Mouse (Mus musculus) splenic B cell, adult 2 months (primary cell): ENCODE data around the gene Mgam.
A peak's percentile ranks its signal among the peaks of the same experiment; 100 is the strongest.
"Not testable (repeated sequence)": the region's sequence is repeated elsewhere in the genome, so short reads cannot be mapped to it uniquely, and the experiment has no call there.

ENCODE experiments used
- DNase-seq: peaks from one replicate; pipeline ENCODE4 v3.0.0-alpha.2; 2011; ENCODE audit warnings: low read depth, low spot score
- H3K27me3 ChIP-seq: 2 replicates; pipeline ENCODE4 v1.6.1; 2012; ENCODE audit warnings: mild to moderate bottlenecking, low read length, moderate library complexity, mixed read lengths; ENCODE audit not compliant: control insufficient read depth, poor library complexity, insufficient read depth, severe bottlenecking
- H3K36me3 ChIP-seq: 2 replicates; pipeline ENCODE4 v1.6.1; 2012; ENCODE audit warnings: mild to moderate bottlenecking, low read length, moderate library complexity, mixed read lengths; ENCODE audit not compliant: control insufficient read depth, poor library complexity, insufficient read depth, severe bottlenecking

Mgam gene

DNA sequence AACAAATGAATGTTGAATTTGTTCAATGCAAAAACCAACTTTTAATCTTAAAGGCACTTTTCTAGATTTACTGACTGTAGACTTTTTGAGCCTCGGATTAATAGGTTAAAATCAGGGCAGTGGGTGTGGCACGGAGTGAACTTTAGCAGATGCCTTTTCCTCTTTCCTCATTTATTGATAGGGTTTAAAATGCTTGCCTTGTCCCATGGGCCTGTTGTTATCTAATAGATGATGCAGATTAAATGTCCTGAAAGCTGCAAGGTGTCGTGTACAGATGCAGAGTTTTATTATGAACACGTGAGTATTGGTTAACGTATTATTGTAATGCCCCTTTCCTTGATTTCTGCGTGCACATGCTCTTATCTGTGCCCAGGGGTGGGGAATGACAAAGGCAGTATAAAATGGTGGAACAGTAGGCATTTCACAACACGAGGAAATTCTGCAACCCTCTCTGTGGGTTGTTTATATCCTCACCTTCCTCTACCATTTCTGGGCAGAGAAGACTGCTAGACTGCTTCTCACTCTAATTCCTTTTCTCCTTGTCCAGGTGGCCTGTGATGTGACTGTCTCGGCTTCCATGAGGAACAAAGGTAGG lies at the start of gene Mgam:
TSS of gene Mgam (plus strand) at position 426 of the 595 bp plus-strand sequence.
- DNase-seq = no peak
- H3K36me3 ChIP-seq = no peaks in the 10 kb centered on the region
- no peaks in the 10 kb centered on the region for H3K27me3 ChIP-seq

DNA sequence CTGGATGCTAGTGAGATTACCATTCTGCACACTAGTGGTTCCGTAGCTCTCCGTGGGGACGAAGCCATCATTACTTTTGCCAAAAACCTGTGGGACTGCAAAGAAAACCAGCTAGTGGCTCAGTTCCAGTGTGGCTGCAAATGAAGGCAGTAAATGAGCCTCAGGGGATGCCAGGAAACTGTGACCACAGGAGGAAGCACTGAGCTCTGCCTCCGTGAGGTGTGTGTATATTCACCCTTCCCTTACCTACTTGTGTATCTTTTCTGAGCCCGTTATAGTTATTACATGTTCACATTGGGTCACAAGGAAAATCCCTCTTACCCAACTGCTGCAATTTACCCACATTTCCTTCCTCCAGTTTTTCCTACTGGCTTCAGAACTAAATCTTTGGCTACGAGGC lies 44.3 kb upstream of the Mgam start:
- H3K36me3 ChIP-seq = no peaks in the 10 kb centered on the region
- no peak for DNase-seq
- no peaks in the 10 kb centered on the region; the same call in 1 of the 2 replicates for H3K27me3 ChIP-seq

DNA sequence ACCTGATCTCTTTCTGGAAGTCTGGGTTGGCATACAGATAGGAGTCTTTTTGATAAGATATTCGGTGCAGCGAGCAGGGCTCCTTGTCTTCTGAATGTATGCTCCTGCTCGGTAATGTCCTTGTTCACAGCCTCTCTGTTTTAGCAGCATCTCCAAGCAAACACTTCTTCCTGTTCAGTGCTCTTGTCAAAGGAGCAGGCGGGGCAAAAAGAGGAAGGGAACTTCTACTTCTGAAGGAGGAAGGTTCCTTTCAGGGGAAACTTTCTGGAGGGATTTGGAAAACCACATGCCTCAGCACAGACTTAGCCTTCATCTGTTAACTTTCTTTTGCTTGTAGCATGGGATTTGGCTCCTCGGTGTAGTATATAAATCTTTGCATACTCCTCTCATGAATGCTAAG lies 43.0 kb upstream of the Mgam start, which contains the start of gene Clec5a:
TSS of gene Clec5a (minus strand) at position 177 of the 400 bp plus-strand sequence.
- DNase-seq = no peak
- Histone ChIP-seq H3K36me3 (no peaks in the 10 kb centered on the region), H3K27me3 (no peaks in the 10 kb centered on the region; the same call in 1 of the 2 replicates)

DNA sequence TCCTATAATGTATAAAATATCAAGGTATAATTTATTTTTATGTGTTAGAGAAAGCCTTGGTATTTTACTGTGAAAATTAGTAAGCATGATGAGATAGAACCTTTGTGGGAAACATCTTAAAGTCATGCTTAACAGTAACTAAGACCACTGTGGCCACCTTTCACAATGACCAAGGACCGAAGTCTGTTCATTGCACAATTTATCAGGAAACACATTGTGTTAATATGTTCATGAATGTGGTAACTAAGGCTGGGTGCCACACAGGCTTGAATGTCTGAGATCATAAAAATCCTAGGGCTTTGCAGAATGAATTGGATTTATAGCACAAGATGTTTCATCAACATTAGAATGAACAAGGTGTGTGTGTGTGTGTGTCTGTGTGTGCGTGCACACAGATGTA lies 40.3 kb upstream of the Mgam start:
- DNase-seq = no peak
- no peaks in the 10 kb centered on the region for H3K36me3 ChIP-seq
- H3K27me3 ChIP-seq = no peaks in the 10 kb centered on the region; the same call in 1 of the 2 replicates

DNA sequence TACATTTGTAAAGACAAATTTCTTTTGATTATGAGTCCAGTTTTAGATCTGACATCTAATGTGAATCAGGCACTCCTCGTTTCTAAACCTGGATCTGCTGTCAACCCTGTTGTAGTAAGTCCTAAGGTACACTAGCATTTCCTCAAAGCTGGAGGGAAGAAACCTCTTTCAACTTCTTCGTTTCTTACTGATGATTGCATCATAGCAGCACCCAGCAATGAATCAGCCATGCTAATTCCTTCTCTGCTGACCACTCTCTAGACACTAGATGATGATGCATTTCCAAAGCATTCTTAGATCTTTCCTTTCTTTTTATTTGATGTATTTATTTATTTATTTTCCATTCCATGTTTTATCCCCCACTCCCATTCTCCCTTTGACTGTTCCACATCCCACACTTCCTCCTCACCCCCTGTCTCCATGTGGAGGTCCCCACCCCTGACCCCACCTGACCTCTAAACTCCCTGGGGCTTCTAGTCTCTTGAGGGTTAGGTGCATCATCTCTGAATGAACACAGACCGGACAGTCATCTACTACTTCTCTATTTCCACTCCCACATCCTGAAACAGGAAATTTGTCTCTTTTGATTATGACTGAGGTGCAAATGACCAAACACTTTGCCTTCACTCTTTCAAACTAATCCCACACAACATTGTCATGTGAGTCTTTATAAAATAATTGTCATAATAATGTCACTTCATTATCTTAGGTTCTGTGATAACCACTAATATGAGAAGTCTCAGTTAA lies 33.7 kb upstream of the Mgam start:
- DNase-seq = no peak
- no peaks in the 10 kb centered on the region for H3K27me3 ChIP-seq
- no peaks in the 10 kb centered on the region for H3K36me3 ChIP-seq

DNA sequence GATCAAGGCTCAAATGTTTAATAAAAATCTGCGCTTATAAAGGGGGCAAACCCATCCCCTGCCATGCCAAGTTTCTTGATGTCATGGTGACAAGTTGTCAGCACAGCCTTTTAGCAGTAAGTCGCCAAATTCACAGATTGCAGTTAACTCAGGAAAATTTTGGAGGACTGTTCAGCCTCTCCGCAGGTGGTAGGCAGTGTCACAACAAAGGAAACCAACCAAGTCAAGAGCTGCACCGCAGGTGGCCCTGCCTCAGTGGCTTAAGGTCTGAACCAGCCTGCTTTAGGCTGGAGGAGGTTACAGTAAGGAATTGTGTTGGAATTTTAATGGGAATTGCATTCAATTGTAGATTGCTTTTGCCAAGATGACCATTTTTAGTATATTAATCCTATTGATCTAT lies 30.1 kb upstream of the Mgam start:
- not testable (repeated sequence) for H3K36me3 ChIP-seq, DNase-seq

GRCm38 (mm10) chr6:40607431-40607830 lies 21.2 kb upstream of the Mgam start:
- DNase-seq = no peak
- H3K27me3 ChIP-seq = no peaks in the 10 kb centered on the region
- no peaks in the 10 kb centered on the region for H3K36me3 ChIP-seq

More for the DNA sequence above, 30.1 kb upstream of the Mgam start:
- not testable (repeated sequence) for H3K27me3 ChIP-seq

- no peak for DNase-seq
- no peaks in the 10 kb centered on the region for H3K36me3 ChIP-seq
These were observed 18.4 kb upstream of the Mgam start for GRCm38 (mm10) chr6:40610244-40610643.

DNA sequence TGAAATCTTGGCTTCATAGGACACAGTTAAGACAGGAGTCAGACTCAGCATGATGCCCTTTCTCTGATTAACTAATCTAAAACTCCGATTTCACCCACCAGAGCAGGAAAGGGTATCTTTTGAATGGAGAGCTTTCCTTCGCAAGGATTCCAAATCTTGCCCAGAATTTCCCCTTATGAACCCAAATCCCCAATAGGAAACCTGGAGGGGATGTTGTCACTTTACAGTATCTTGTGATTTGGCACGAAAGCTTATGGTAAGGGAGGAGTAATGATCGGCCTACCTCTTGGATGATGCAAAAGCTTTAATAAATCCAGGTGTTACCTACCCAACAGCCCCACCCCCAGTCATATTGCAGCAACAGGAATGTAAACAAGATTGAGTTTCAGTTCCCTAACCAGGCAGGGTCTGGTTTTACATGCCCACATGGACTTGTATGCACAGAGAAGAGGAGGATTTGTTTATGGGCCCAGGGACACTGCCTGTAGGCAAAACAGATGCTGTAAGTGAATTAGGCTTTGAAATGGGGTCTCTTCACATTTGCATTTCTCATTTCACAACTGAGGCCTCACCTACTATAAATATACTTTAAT lies 15.3 kb upstream of the Mgam start, which contains the start of gene Tas2r138:
TSS of gene Tas2r138 (minus strand) at position 51 of the 593 bp plus-strand sequence.
- Histone ChIP-seq H3K27me3 (no peaks in the 10 kb centered on the region), H3K36me3 (no peaks in the 10 kb centered on the region)
- DNase-seq = no peak

More at GRCm38 (mm10) chr6:40610244-40610643, 18.4 kb upstream of the Mgam start:
- H3K27me3 ChIP-seq = no peaks in the 10 kb centered on the region

- peak; percentile 18 for DNase-seq
These were observed 10.7 kb upstream of the Mgam start for GRCm38 (mm10) chr6:40617965-40618364.

DNA sequence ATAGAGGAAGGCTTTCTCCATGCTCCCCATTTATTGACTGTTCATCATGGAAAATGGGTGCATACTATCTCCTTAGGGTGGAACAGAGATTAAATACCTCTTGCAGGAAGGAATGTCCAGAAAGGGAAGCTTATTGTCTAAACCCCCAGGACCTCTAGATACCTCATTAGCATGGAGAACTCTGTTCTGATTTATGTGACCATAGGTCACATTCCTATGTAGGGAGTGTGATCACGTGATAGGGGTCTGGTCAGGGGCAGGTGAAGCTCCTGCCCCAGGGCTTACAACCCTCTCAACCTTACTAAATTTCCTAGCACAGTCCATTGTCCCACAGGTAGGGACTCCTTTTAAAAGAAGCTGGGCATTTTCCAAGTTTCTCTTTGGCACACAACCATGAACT lies 2.5 kb upstream of the Mgam start:
- Histone ChIP-seq H3K36me3 (no peaks in the 10 kb centered on the region), H3K27me3 (no peaks in the 10 kb centered on the region)
- no peak for DNase-seq

More at GRCm38 (mm10) chr6:40617965-40618364, 10.7 kb upstream of the Mgam start:
- H3K27me3 ChIP-seq = no peaks in the 10 kb centered on the region
- H3K36me3 ChIP-seq = no peaks in the 10 kb centered on the region

DNA sequence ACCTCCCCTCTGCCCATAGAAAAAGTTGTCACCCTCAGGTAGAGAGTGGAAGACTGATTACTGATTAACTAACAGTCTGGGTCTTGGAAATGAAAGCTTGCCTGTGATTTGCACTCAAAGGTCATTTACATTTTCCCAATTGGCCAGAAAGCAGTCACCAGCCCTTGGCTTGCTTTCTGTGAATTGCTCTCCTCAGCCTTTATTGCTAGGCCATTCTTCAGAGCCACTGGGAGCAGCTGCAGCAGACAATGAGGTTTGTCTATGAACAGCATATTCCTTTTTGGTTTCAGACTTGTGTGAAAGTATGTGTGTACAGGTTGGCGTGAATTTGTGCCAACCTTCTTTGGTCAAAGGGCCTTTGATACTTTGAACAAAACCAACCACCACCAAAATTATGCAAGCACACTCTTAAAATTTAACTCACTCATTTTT lies 6.0 kb downstream of the Mgam start:
- DNase-seq = no peak
- Histone ChIP-seq H3K27me3 (no peaks in the 10 kb centered on the region), H3K36me3 (no peaks in the 10 kb centered on the region)

DNA sequence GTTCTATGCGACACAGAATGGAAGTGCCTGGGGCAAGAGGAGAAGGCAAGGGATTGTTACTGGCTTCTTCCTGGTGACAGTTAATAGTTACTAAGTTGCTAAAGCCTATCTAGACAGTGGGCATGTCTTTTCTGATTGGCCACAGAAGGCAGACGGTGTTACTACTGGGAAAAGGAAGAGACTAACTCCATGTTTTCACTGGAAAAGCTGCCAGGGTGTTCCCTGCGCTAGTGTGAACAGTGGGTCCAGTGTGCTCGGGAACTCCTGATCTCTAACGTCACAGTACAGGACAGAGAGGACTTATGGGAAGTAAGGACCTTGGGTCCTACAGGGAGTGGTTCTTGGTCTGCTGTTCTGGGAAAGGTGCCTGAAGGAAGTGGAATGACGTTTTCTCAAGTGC lies 6.9 kb downstream of the Mgam start:
- no peaks in the 10 kb centered on the region for H3K36me3 ChIP-seq
- DNase-seq = no peak
- H3K27me3 ChIP-seq = no peaks in the 10 kb centered on the region

GRCm38 (mm10) chr6:40637755-40638154 lies 9.1 kb downstream of the Mgam start:
- Histone ChIP-seq H3K36me3 (no peaks in the 10 kb centered on the region), H3K27me3 (no peaks in the 10 kb centered on the region)
- DNase-seq = no peak
